Mouse (Mus musculus) liver, adult 2 months (tissue): ENCODE results near the gene Vtcn1. TPM values are rescaled to one million over a fixed set of nuclear protein-coding genes. Genes with fewer than 3 reads are reported as not detected.

Source experiments
- DNase-seq: peaks from one replicate; pipeline ENCODE4 v3.0.0-alpha.2; 2011; ENCODE audit warnings: low read depth, low spot score; ENCODE audit errors: extremely low read depth
- H3K27ac ChIP-seq: fragments of 200-500 bp; replicated peaks from 2 replicates; pipeline ENCODE4 v1.5.1; 2012; ENCODE audit warnings: low read depth, mild to moderate bottlenecking, control low read depth, inconsistent platforms, low read length; ENCODE audit not compliant: insufficient read depth
- H3K27me3 ChIP-seq: fragments of 200-500 bp; 2 replicates; pipeline ENCODE4 v1.6.1; 2012; ENCODE audit warnings: mild to moderate bottlenecking, moderate library complexity, low read length, inconsistent platforms; ENCODE audit not compliant: control insufficient read depth, insufficient read depth
- H3K36me3 ChIP-seq: fragments of 200-500 bp; 2 replicates; pipeline ENCODE4 v1.6.1; 2012; ENCODE audit warnings: low read length, inconsistent platforms; ENCODE audit not compliant: control insufficient read depth, insufficient read depth
- H3K4me1 ChIP-seq: fragments of 200-500 bp; 2 replicates; pipeline ENCODE4 v1.6.1; 2011; ENCODE audit warnings: low read length; ENCODE audit not compliant: control insufficient read depth, insufficient read depth
- H3K4me3 ChIP-seq: fragments of 200-500 bp; 2 replicates; pipeline ENCODE4 v1.5.1; 2011; ENCODE audit warnings: low read depth, mild to moderate bottlenecking, control low read depth, low read length, moderate library complexity; ENCODE audit not compliant: insufficient read depth
- H3K79me2 ChIP-seq: fragments of 200-500 bp; 2 replicates; pipeline ENCODE4 v1.6.1; 2012; ENCODE audit warnings: inconsistent platforms, mild to moderate bottlenecking, low read length, moderate library complexity; ENCODE audit not compliant: control insufficient read depth, insufficient read depth
- H3K9ac ChIP-seq: fragments of 200-500 bp; 2 replicates; pipeline ENCODE4 v1.6.1; 2012; ENCODE audit warnings: low read depth, mild to moderate bottlenecking, control low read depth, inconsistent platforms, low read length
- CTCF ChIP-seq: fragments of 200-500 bp; IDR thresholded peaks from 2 replicates; pipeline ENCODE4 v1.5.1; 2011; ENCODE audit warnings: low read depth, low read length, control low read depth
- POLR2A ChIP-seq: fragments of 200-500 bp; IDR thresholded peaks from 2 replicates; pipeline ENCODE4 v1.6.1; 2011; ENCODE audit warnings: low read length, control low read depth; ENCODE audit not compliant: insufficient read depth; ENCODE audit errors: extremely low read depth
- WGBS: fragments of 180-500 bp; shearing (Covaris S2); methylation state at CpG from one replicate; pipeline ENCODE4 v1.1.7; 2018; 5-methylcytosine and 5-hydroxymethylcytosine counted together
- polyA plus RNA-seq: library from polyadenylated mRNA; depleted of rRNA; stranded (reverse); fragments of >200 nt; gene quantifications from 2 replicates; pipeline ENCODE4 v1.2.3, GENCODE M21; 2012
- total RNA-seq: library from RNA; depleted of rRNA; stranded (reverse); fragments of >200 nt; gene quantifications from 2 replicates; pipeline ENCODE4 v1.2.3, GENCODE M21; 2014

Vtcn1 gene
- total and polyA plus RNA-seq, 2 experiments = 0.55 to 0.61 TPM

DNA sequence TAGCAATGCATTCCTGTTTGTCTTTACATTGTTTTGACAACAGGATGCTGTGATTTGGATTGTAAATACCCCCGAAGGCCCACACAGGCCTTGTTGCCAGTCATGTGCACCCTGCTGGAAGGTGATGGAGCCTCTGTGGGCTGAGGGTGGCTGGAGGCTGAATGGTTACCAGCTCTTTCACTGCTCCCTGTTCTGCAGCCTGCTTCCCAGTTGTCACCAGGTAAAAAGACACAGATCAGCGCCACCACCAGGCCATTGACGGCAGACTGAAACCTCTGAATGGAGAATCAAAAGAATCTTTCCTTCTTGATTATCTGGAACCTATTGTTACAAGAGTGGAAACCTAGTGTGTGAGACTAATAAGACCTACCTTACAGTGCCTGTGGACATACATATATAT is 81.7 kb downstream of the Vtcn1 start:
- no peaks in the 10 kb centered on the region for H3K79me2 ChIP-seq
- no peaks in the 10 kb centered on the region for H3K27me3 ChIP-seq
- no peak overlapping the region for H3K9ac ChIP-seq
- H3K4me3 ChIP-seq = no peak overlapping the region
- no peak for TF ChIP-seq POLR2A
- TF ChIP-seq CTCF = peak; percentile 26; the same call in 1 of the 2 replicates
- no peak overlapping the region for H3K27ac ChIP-seq
- no peaks in the 10 kb centered on the region for H3K4me1 ChIP-seq
- WGBS = 41% methylated on average over 3 of the region's 3 CpGs
- H3K36me3 ChIP-seq = no peaks in the 10 kb centered on the region
- no peak for DNase-seq

DNA sequence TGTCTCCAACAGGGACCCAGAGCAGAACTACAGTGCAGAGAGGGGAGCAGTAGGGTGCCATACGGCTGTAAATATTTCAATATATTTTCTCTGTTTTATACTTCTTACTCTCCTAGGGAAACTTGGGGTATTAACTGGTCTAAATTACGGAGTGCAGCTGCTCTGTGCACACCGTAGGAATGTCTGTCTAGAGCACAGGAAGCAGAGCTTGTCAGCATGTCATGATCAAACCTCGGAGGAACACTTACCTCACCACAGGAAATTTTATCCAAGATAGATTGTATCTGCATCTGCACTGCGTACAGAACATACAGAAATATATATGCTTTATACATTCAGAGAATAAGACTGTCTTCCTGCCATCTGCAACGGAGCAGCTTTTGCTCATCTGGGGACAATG is 83.3 kb downstream of the Vtcn1 start:
- no peak overlapping the region for H3K4me3 ChIP-seq
- DNase-seq = no peak
- no peak for TF ChIP-seq CTCF
- TF ChIP-seq POLR2A = no peak
- WGBS = 62% methylated on average over 6 of the region's 6 CpGs
- no peaks in the 10 kb centered on the region for H3K27me3 ChIP-seq
- no peak overlapping the region for H3K9ac ChIP-seq
- no peaks in the 10 kb centered on the region for H3K4me1 ChIP-seq
- H3K79me2 ChIP-seq = no peaks in the 10 kb centered on the region
- no peaks in the 10 kb centered on the region for H3K36me3 ChIP-seq
- H3K27ac ChIP-seq = no peak overlapping the region

DNA sequence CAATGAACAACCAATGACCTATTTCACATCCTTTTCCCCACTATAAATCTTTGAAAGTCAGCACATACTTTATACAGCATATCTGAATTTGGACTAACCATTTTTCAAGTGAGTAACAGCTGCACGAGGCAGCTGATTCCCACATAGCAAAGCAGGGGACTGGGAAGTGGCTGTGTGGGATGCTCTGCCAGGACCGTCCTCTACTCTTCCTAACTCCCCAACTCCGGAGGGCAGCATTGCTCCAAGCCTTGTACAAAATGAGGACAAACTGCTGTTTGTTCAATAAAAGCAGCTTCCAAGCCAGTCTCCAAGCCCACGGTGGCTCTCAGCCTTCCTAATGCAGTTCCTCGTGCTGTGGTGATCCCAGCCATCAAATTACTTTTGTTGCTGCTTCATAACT is 85.4 kb downstream of the Vtcn1 start:
- DNase-seq = no peak
- 60% methylated on average over 5 of the region's 5 CpGs for WGBS
- Histone ChIP-seq H3K36me3 (no peaks in the 10 kb centered on the region), H3K27ac (no peak overlapping the region), H3K4me1 (no peaks in the 10 kb centered on the region), H3K79me2 (no peaks in the 10 kb centered on the region), H3K4me3 (no peak overlapping the region), H3K9ac (no peak overlapping the region), H3K27me3 (no peaks in the 10 kb centered on the region)
- TF ChIP-seq POLR2A (no peak), CTCF (no peak)

DNA sequence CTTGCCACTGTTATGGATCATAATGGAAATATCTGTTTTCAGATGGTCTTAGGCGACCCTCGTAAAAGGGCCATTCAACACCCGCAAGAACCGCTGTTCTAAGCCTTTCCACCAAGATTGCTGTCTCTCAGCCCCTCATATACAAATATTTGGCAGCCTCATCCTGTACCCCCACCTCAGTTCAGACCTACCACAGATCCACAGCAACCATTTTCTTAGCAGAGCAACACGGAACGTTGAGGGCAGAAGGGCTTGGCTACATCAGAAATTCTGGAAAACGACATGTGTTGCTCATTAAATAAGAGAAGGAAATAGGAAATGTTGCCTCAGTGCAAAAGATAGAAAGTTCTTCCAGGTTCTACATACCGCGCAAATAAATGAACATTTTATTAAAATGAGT is 85.8 kb downstream of the Vtcn1 start:
- Histone ChIP-seq H3K27me3 (no peaks in the 10 kb centered on the region), H3K4me1 (no peaks in the 10 kb centered on the region), H3K79me2 (no peaks in the 10 kb centered on the region), H3K9ac (no peak overlapping the region), H3K27ac (no peak overlapping the region), H3K4me3 (no peak overlapping the region), H3K36me3 (no peaks in the 10 kb centered on the region)
- 83% methylated on average over 9 of the region's 9 CpGs for WGBS
- TF ChIP-seq CTCF (no peak), POLR2A (no peak)
- DNase-seq = no peak

DNA sequence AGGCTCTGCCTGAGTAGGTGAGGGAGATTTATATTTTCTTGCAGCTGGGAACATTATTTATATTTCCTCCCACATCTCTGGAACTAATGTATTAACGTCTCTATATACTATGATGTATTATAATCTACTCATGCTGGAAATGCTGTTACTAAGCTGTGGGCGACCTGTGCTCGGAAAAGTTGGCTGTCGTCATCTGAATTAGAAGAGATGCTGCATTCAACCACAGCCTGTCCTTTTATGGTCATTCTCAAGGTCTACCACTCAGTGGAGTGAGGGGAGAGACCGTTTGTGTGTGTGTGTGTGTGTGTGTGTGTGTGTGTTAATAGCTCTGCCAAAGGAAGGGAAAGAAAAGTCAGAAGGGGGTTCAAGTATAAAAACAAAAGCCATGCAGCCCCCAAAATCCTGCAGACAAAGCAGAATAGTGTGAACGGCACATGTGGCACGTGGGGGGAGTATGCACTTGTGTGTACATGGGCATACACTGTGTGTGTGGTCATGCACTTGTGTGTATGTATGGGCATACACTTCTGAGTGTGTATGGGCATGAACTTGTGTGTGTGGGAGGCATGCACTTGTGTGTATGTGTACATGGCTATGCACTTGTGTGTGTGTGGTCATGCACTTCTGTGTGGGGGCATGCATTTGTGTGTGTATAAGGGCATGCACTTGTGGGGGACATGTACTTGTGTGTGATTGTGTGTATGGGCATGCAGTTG is 86.4 kb downstream of the Vtcn1 start:
- Histone ChIP-seq H3K9ac (no peak overlapping the region), H3K79me2 (no peaks in the 10 kb centered on the region), H3K36me3 (no peaks in the 10 kb centered on the region), H3K27me3 (no peaks in the 10 kb centered on the region), H3K4me3 (no peak overlapping the region), H3K27ac (no peak overlapping the region), H3K4me1 (no peaks in the 10 kb centered on the region)
- TF ChIP-seq POLR2A = no peak
- DNase-seq = no peak
- 67% methylated on average over 7 of the region's 7 CpGs for WGBS

DNA sequence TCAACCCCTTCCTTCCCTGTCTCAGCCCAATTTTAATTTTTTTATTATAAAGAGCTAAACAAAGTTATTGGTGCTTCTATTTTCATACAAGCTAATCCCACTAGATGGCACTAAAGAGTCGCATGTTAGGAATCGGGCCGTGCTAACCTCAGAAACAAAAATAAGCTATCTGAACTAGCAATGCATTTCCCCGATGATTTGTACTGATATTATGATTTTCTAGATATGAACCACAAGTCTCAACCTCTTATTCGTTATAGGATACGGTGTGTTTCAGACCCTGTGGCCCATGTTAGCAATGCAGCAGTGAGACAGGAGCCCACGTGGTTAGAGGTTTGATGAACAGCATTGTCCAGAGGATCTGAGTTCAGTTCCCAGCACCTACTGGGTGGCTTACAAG is 91.6 kb downstream of the Vtcn1 start:
- Histone ChIP-seq H3K27ac (no peak overlapping the region), H3K36me3 (no peaks in the 10 kb centered on the region), H3K4me3 (no peak overlapping the region), H3K4me1 (peaks cover 2% of the 10 kb centered on the region; the same call in 1 of the 2 replicates), H3K27me3 (no peaks in the 10 kb centered on the region), H3K79me2 (no peaks in the 10 kb centered on the region), H3K9ac (no peak overlapping the region)
- DNase-seq = peak; percentile 38
- WGBS = 15% methylated on average over 7 of the region's 7 CpGs
- TF ChIP-seq POLR2A (no peak), CTCF (peak; percentile 44)
